Mouse (Mus musculus) embryonic fibroblast, embryonic 13.5 days (primary cell): ENCODE data around the gene Ppp1r37. TPM values are rescaled to one million over a fixed set of nuclear protein-coding genes. Genes with fewer than 3 reads are reported as not detected.
"Not testable (repeated sequence)": the region's sequence is repeated elsewhere in the genome, so short reads cannot be mapped to it uniquely, and the experiment has no call there.

ENCODE experiments used
- H3K27ac ChIP-seq: 2 replicates; pipeline ENCODE4 v1.5.1; 2012; ENCODE audit warnings: low read length, control low read depth, inconsistent platforms; ENCODE audit not compliant: insufficient read depth
- H3K4me1 ChIP-seq: 2 replicates; pipeline ENCODE4 v1.6.1; 2011; ENCODE audit warnings: low read length; ENCODE audit not compliant: control insufficient read depth, insufficient read depth
- H3K4me3 ChIP-seq: 2 replicates; pipeline ENCODE4 v1.5.1; 2011; ENCODE audit warnings: mild to moderate bottlenecking, control low read depth, low read length; ENCODE audit not compliant: insufficient read depth
- CTCF ChIP-seq: IDR thresholded peaks from 2 replicates; pipeline ENCODE4 v1.5.1; 2011; ENCODE audit warnings: mild to moderate bottlenecking, control low read depth, low read length, moderate library complexity, borderline replicate concordance; ENCODE audit not compliant: insufficient read depth
- POLR2A ChIP-seq: IDR thresholded peaks from 2 replicates; pipeline ENCODE4 v1.6.1; 2011; ENCODE audit warnings: low read depth, mild to moderate bottlenecking, control low read depth, low read length, moderate library complexity
- polyA plus RNA-seq: library from polyadenylated mRNA; stranded (reverse); fragments of >200 nt; gene quantifications from 2 replicates; pipeline ENCODE4 v1.2.4, GENCODE M21; 2011; ENCODE audit warnings: low read depth; ENCODE audit not compliant: missing spikeins, insufficient read length

Ppp1r37 gene
- 25.3 and 27.7 TPM in 2 replicates for polyA plus RNA-seq

DNA sequence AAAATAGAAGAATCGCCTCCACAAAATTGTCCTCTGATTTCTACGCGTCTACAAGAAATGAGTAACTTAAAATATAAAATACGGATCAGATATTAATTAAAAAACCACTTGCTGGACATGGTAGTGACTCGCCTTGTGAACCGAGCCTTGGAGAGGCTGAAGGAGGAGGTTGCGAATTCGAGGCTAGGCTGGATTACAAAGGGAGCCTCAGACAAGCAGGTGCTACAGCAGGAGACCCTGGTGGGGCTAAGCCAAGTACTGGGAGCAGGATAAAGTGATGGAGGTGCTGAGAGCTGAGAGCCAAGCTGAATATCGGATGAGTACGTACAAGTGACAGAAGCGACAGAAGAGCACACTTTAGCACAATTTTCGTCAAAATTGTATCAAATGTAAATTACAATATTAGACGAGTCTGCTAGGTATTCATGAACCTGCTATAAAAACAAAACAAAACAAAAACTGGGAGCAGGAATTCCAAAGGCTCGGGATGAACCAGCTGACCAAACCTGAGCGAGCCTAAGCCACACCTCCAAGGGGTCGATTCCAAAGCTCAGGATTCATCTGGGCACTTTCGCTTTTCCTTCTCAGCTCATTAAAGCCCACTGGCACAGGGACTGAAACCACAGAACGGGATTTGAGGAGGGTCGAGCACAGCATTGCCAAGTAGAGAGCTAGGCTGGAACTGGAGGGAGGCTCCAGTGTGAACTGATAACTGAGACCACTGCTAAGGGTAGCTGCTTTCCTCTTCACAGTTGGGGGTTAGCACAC lies at the start of gene Ppp1r37:
Gene Ppp1r37 (minus strand): TSS at position 434 of the 768 bp plus-strand sequence.
- Histone ChIP-seq H3K27ac (peak within 1 kb of the TSS; percentile 88), H3K4me1 (peaks cover 3% of the 10 kb centered on the region; the same call in 1 of the 2 replicates), H3K4me3 (peak within 1 kb of the TSS; percentile 99)
- TF ChIP-seq POLR2A (peak; percentile 31), CTCF (no peak)

DNA sequence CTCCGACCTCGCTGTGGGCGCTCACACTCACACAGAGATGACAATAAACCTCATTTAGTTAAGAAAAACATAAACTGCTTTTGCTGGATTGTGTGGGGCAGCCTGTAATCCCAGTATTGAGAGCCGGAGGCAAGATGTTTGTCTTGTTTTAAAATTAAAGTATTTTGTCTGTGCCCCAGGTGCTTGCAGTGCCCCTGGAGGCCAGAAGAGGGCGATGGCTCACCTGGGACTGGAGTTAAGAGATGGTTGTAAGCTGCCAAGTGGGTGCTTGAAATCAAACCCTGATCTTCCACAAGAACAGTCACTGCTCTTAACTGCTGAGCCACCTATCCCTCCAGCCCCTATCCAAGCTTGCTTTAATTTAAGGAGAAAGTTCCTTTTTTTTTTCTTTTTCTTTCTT lies 48.1 kb upstream of the Ppp1r37 start:
- Histone ChIP-seq H3K4me1 (no peaks in the 10 kb centered on the region), H3K27ac (no peak overlapping the region), H3K4me3 (no peak overlapping the region)
- TF ChIP-seq POLR2A (no peak), CTCF (no peak)

DNA sequence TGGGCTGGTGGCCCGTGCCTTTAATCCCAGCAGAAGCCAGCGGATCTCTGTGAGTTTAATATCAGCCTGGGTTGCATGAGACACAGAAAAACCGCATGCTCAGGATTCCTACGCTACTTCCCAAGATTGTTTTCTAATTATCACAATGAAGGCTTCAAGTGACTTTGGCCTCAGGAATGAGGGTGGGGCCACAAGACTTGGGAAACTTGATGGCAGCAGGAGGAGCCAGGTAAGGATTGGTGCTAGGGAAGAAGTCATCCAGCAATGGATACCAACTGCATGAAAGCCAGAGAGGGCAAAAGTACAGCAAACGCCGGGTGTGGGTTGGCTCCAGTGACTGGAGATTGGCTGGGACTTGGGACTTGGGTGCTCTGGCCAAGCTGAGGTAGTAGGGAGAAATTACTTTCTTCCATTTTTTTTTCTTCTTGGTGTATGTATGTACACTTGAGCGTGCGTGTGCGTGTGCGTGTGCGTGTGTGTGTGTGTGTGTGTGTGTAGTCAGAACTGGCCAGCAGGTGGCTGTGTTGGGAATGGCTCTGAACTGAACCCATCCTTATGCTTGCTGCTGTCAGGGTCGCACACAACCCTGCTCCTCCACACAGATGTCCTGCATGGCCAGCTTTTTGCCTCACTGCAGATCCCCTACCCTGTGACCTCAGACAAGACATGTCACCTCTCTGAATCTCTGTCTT lies 46.9 kb upstream of the Ppp1r37 start:
- Histone ChIP-seq H3K4me1 (no peaks in the 10 kb centered on the region), H3K4me3 (no peak overlapping the region), H3K27ac (peak overlapping the region; percentile 23; the same call in 1 of the 2 replicates)
- peak; percentile 32; the same call in 1 of the 2 replicates for TF ChIP-seq CTCF
- TF ChIP-seq POLR2A, result no peak

DNA sequence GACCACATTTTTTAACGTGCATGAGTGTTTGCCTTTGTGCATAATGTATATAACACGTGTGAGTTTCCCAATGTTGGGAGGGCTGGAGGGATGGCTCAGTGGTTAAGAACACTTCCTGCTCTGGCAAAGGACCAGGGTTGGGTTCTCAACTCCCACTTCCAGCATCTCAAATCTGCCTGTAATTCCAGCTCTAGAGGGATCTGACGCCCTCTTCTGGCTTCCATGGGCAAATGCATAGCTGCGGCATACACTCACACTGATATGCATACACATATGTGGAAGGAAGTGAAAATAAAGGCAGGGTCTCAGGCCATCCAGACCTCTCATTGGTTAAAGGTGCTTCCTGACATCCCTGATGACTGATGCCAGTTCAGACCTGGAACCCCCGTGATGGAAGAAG lies 44.4 kb upstream of the Ppp1r37 start:
- no peak overlapping the region for H3K4me3 ChIP-seq
- H3K27ac ChIP-seq, result no peak overlapping the region
- TF ChIP-seq CTCF, result no peak
- TF ChIP-seq POLR2A, result no peak
- 0 out of 2 replicates have a peak, but pooled peaks cover 5% of the 10 kb centered on the region for H3K4me1 ChIP-seq

DNA sequence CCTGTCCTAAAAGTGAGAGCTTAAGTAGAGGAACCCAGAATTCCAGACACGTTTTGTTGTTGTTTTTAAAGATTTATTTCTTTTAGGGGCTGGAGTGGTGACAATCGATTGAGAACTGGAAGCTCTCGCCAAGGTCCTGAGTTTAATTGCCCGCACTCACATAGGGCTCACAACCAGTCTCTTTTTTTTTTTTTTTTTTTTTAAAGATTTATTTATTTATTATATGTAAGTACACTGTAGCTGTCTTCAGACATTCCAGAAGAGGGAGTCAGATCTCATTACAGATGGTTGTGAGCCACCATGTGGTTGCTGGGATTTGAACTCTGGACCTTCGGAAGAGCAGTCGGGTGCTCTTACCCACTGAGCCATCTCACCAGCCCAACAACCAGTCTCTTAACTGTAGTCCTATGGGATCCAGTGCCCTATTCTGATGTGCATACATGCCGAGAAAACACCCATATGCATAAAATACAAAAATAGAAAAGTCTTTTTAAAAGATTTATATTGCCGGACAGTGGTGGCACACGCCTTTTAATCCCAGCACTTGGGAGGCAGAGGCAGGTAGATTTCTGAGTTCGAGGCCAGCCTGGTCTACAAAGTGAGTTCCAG lies 41.8 kb upstream of the Ppp1r37 start:
- H3K4me3 ChIP-seq, H3K27ac ChIP-seq, H3K4me1 ChIP-seq: not testable (repeated sequence)

DNA sequence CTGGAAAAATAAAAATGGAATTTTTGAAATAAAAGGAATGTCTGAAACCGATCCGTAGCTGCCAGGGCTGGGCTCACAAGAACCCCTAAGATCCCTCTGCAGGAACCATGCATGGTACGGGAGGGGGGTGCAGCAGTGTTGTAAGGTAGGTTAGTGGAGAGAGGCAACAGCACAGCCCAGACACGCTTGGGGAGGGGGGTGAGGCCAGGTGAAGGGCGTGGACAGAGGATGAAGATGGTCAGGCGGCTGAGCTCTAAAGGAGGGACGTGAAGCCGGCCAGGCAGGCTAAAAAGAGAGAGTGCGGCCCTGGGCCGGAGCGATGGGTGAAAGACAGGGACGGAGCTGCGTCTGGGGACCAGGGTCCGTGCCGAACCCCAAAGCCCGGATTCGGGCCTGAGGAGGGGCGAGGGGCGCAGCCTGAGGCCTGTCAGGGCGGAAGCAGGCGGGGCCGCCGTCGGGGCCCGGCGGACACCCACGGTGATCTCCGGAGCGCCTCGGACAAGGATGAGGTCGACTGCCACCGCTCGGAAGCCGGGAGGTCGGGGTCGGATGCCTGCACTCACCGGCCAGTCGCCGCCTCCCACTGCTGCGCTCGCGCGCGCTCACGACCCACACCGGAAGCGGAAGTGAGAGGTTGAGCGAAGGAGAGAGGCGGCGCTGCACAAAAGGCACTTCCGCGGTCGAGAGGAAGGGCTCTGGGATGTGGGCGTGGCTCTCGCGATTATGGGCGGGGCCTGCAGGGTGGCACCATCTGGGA lies 41.2 kb upstream of the Ppp1r37 start, which contains the start of gene Clasrp:
Gene Clasrp (minus strand): TSS at position 638 of the 757 bp plus-strand sequence.
- Histone ChIP-seq H3K4me3 (peak within 1 kb of the TSS; percentile 84), H3K27ac (peak within 1 kb of the TSS; percentile 61), H3K4me1 (peaks cover 8% of the 10 kb centered on the region; the same call in 1 of the 2 replicates)
- TF ChIP-seq POLR2A, result peak; percentile 85
- no peak for TF ChIP-seq CTCF

DNA sequence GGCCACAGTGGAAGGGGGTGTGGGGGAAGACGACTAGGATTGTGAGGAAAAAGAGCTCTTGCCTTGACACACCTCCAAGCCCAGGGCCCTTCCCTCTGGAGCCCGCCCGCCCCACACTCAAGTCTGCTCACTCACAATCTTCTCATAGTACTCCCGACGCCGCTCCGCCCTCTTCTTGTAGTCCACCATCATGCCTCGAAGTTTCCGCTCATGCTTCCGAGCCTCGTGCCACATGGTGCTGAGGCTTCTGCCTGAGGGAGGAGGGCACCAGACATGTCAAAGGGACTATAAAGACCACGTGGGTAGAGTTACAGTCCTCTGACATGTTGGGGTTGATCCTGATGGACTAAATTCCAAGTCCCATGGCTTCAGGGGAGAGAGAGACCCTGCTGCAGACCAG lies 40.2 kb upstream of the Ppp1r37 start:
- Histone ChIP-seq H3K4me1 (peaks cover 8% of the 10 kb centered on the region; the same call in 1 of the 2 replicates), H3K4me3 (peak overlapping the region; percentile 84), H3K27ac (no peak overlapping the region)
- TF ChIP-seq CTCF, result no peak
- no peak for TF ChIP-seq POLR2A

DNA sequence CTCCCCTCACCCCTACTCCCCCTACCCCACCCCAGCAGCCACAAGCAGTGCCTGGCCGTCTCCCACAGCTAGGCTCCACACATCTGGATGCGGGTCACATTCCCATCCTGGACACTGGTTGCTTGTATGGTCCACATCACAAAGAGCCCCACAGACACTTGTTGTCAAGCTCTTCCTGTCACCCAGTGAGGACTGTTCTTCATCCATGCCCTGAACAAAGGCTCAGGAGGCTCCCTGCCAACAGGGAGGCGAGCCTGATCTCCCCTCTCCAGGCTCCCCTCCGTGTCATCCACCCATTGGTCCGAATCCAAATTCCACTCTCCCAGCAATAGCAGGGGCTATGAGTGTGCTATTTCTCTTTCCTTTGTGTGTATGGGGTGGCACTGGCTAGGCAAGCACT lies 37.7 kb upstream of the Ppp1r37 start:
- Histone ChIP-seq H3K4me3 (no peak overlapping the region), H3K4me1 (peaks cover 8% of the 10 kb centered on the region; the same call in 1 of the 2 replicates), H3K27ac (no peak overlapping the region)
- no peak for TF ChIP-seq POLR2A
- TF ChIP-seq CTCF, result no peak

DNA sequence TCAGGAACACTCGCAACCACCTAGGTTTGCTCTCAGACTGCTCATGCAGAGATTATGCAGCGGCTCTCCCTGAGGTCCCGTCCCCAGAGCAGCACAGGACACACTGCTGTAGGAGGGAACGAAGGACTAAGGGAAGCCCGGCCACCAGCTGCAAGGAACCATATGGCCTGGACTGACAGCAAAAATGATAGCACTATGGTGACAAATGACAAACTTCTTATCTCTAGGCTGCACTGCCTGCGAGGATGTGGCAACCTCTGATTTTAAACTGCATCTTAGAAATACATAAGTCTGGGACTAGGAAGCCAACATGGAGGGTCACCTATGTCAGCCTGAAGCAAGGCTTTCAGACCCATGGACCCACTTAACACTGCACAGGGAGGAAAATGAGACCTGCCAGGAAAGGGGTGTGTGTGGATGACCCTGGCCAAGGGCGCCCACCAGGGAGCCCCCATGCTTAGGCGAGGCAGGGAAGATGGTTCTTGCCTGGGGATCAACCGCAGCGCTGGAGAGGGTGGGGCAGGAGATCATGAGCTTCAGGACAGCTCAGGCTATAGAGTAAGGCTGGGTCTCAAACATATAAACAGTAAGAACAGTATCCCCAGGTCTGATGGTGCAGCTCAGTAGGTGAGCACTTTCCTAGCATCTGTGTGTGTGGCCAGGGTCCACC lies 30.3 kb upstream of the Ppp1r37 start:
- no peak for TF ChIP-seq CTCF
- TF ChIP-seq POLR2A, result no peak
- H3K4me1 ChIP-seq, result no peaks in the 10 kb centered on the region
- no peak overlapping the region for H3K4me3 ChIP-seq
- H3K27ac ChIP-seq, result no peak overlapping the region
